Mouse (Mus musculus) heart, adult 18-20 months (tissue): ENCODE measurements at regions not wholly inside any gene's neighbourhood (a gene's known extent, or its start where the extent isn't known, plus 50 kb on each side); places are given as distances from the start of the nearest gene placed in this dataset.

Experiments used
- DNase-seq, 2 experiments: peaks; one replicate each; pipeline ENCODE4 v3.0.0; 2021 to 2022; ENCODE audit warnings: mixed read lengths in 1 of 2

DNA sequence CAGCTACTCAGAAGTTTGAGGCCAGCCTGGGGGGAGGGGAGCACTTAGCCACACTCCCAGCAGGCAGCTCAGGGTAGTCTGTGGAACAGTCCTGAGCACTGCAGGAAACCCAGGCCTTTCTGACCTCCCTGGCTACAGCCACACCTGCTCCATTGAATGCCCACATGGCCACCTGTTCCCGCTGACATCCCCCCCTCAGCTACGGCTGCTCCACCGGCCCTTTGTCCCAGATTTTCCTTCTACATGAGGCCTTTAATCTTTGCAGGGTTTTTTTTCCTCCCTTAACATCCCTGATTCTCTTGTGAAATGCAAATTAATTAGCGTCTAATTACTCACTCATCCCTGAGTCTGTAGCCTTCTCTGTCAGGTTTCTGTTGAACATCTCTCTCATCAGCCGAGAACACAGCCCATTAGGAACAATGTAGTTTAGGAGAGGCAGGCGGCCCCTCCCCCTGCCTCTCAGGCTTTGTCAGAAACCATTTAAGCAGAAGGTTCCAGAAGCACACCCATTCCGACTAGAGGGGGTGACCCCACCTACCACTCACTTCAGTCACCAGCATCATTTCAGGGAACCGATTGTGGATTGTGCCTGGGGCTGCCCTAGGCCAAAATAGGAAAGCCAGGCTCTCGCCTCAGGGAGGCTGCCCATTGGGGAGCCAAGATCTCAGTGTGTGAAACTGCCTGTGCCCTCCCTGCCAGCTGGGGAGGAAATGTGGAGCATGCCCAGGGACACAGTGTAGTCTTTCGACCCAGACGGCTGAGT, 78.8 kb upstream of the Tle3 start:
- DNase-seq = no peak

GRCm38 (mm10) chr9:61295001-61295400, 77.2 kb upstream of the Tle3 start:
- DNase-seq = no peak

- no peak for DNase-seq
Observed at GRCm38 (mm10) chr9:61296311-61296947, 75.7 kb upstream of the Tle3 start.

- DNase-seq = no peak
Observed at GRCm38 (mm10) chr9:61297385-61297784, 74.8 kb upstream of the Tle3 start.

DNA sequence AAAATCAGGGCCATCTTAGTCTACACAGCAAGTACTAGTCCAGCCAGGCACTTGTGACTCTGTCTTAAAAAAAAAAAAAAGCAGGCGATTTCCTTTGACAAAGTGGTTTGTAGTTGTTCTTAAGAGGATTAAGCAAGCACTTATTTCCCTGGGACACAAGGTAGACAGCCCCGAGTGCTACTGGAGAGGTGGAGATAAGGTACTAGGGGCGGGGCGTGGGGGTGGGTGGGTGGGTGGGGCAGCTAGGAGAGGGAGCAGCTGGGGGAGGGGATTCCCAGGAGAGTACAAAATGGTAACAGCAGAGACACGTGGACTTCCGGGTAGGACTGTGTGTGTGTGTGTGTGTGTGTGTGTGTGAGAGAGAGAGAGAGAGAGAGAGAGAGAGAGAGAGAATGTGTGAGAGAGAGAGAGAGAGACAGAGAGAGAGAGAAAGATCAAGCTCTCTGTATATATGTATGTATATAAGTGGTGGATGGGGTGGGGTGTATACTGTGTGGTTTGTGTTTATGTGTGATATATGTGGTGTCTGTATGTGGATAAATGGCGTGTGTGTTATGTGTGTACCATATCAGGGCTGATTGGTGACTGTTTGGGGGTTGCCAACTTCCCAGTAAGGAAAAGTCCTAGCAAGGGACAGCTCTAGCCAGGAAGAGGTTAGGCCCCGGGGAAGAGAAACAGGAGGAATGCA, 72.1 kb upstream of the Tle3 start:
- no peak for DNase-seq

DNA sequence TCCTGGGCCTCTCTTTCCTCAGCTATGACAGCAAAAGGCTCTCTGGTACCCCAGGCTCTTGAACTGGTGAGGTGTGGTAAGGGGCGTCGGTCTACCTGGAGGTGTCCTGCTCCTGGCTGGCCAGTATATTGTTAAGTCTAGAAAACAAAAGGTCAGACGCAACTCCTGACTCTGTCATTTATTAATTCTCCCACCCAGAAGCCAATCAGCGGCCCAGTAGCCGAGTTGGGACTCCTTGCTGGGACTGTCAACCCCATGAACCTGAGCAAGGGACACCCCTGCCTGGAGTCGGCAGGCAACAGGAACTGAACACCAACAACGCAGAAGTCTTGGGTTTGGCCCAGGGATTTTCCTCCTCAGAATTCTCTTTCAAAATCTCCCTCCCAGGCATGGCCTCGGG, 71.1 kb upstream of the Tle3 start:
- no peak for DNase-seq

GRCm38 (mm10) chr9:61302724-61303123, 69.4 kb upstream of the Tle3 start:
- DNase-seq = no peak

DNA sequence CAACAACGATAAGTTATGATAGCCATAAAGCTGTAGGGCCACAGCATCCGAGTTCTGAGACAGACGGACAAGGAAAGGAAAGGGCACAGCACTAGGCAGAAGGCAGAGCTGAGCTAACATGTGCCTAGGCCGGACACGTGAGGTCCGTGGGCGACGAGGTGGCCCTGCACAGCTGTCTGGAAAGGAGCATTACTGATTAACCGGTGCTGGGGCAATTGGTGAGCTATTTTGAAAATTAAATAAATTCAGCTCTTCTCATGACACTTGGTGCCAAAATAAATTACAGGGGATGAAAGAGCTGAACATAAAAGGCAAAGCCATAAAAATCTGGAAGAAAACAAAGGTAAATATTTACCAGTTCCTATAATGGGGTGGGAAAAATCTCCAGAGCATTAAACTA, 65.9 kb upstream of the Tle3 start:
- DNase-seq = no peak

DNA sequence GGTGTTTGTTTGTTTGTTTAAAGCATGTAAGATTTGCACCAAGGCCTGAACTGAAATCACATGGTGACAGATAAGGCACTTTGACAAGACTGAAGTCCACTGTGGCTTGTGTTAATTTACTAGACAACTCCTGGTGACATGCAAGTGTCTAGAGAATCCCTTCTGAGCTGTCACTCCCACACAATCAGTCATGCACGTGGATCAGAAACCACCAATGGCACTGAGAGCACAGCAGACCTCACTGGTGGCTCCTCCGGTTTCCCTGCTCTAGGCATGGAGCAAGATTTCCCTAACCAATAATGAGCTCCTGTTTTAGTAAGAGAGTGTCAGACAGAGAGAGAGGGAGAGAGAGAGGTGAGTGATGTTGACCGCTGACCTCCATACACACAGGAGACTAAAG, 63.1 kb upstream of the Tle3 start:
- DNase-seq = no peak

DNA sequence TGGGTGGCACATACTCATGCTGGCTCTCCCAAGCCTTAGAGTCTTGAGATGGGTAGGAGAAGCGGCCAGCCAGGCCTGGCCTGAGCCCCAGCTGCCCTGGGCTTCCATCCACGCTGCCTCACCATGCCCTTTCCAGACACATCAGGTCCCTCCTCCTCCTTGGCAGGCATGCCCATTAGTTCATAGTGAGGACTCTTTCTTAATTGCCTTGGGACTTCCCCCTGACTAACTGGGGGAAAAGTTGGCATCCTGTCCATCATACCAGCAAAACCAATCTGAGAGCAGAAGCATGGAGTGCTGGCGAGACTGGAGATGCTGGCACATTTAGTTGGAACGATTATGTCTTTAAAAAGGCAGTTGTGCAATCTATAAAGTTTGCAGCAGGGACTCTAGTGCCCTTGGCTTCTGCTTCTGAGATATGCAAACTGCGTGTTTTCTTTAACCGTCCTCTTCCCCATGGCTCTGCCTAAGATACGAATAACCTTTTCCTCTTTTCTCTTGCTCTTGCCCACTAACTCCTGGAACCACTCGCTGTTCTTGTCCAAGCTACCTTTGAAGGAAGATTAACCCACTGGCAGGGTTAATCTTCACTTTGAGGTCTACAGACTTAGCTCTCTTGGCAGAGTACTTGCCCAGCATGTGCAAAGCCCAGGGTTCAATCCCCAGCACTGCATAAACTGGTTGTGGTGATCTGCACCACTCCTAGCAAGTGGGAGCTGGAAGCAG, 62.2 kb upstream of the Tle3 start:
- peak in 1 of 2 experiments; percentile 50 for DNase-seq

DNA sequence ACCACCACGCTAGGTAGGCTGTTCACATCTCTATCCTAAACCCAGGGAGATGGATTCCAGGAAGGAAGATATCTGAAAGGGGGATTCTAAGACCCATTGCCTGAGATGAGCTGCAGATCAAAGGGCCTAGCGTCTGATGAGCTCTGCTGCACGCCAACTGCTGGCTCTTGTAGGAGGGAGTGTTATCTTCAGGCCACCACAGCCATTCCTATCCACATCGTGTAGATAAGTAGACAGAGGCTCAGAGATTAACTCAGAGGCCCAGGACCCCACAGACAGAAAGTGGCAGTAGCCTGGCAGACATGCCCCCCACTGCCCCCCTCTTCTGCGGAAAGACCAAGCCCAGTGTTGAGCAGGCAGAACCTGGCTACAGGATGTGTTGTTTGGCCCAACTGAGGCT, 61.6 kb upstream of the Tle3 start:
- DNase-seq = no peak

- no peak for DNase-seq
Observed at GRCm38 (mm10) chr9:61311604-61312003, 60.6 kb upstream of the Tle3 start.

GRCm38 (mm10) chr9:61314630-61315179, 57.5 kb upstream of the Tle3 start:
- no peak for DNase-seq

GRCm38 (mm10) chr9:61315371-61316298, 56.5 kb upstream of the Tle3 start:
- peak; percentile 69 to 81 for DNase-seq

- no peak for DNase-seq
Observed at GRCm38 (mm10) chr9:61316442-61316841, 55.7 kb upstream of the Tle3 start.

DNA sequence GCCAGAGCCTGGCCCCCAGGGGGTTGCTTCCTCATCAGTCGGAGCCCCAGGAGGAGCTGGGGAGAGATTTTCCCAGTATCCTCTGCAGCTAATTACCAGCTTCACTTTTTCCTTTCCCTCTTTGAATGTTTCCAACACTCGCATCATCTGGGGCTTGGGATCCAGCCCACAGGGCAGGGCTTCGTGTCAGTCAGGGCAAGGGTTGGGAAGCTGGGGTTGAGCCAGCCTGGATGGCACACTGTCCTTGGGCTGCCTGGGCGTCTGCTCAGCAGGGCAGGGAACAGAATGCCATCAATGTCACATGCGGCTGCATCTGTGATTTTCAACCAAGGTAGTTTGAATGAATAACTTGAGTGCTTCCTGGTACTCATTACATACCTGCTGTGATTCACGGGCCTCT, 52.4 kb upstream of the Tle3 start:
- DNase-seq = peak in 1 of 2 experiments; percentile 46

DNA sequence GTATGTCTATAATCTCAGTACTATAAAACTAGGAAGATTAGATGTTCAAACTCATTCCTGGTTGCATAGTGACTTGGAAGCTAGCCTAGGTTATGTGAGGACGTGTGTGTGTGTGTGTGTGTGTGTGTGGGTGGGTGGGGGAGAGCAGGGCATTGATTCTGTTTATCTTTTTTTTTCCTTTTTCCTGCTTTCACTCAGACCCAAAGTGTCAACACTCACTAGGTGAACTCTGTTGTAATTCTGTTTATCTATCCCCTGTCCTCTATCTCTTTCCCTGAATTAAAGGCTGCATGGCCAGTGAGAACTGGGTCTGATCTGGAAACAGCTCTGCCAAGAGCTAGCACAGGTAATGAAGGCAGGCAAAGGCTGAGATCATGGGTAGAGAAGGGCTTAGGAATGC, 50.9 kb upstream of the Tle3 start:
- no peak for DNase-seq

DNA sequence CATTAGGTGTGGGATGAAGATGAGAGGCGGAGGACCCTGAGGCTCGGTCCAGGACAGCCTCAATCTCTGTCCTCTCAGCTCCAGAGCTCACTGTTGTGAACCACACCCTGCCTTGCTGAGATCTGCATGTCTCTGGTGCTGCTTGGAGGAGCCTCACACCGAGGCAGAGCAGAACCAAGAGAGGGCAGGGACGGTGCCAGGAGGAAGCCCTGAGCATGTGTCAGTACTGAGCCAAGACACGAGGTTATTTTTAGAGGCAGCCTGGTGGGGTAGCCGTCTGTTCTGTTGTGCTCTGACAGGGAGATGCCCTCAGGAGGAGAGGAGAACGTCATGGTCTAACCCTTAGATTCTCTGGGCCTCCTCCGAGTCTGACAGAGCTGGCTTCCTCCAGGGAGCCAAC, 50.3 kb upstream of the Tle3 start:
- peak; percentile 28 to 45 for DNase-seq

DNA sequence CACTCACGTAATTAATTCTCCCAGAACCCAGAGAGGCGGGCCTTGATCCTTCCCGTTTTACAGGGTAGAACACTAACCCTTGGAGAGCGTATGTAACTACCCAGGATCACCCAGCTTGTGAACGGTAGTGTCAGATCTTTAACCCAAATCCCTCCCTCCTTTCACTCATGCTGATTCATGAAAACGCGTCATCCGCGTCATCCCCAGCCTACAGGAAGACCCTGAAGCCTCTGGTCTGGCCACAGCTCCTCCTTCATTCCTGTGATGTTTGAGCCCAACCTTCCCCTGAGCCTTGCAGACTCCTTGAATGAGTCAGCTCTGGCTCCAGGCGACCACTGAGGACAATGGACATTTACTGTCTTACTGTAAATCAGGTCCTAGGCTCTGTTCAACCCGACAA, 49.8 kb upstream of the Tle3 start:
- DNase-seq = no peak
